Mouse (Mus musculus) intestine, embryonic 16.5 days (tissue): ENCODE measurements around the gene Ncbp2. TPM values are rescaled to one million over a fixed set of nuclear protein-coding genes. Genes with fewer than 3 reads are reported as not detected.

Experiments
- ATAC-seq: fragments of 200-750 bp; cut with Nextera tagmentation; 2 replicates; pipeline ENCODE4 v1.8.0; 2017; ENCODE audit warnings: moderate TSS enrichment, moderate library complexity
- H3K27ac ChIP-seq: fragments of 300-500 bp; sonication (generic); 2 replicates; pipeline ENCODE4 v1.5.1; 2014; ENCODE audit warnings: mild to moderate bottlenecking, low read length
- H3K27me3 ChIP-seq: fragments of 300-500 bp; sonication (generic); replicated peaks from 2 replicates; pipeline ENCODE4 v1.6.1; 2014; ENCODE audit warnings: low read length, control low read depth, mixed read lengths; ENCODE audit not compliant: control insufficient read depth, insufficient read depth
- H3K36me3 ChIP-seq: fragments of 300-500 bp; sonication (generic); 2 replicates; pipeline ENCODE4 v1.6.1; 2014; ENCODE audit warnings: low read length, control low read depth; ENCODE audit not compliant: control insufficient read depth, insufficient read depth
- H3K4me1 ChIP-seq: fragments of 300-500 bp; sonication (generic); 2 replicates; pipeline ENCODE4 v1.6.1; 2014; ENCODE audit warnings: low read length, control low read depth, mixed read lengths; ENCODE audit not compliant: control insufficient read depth, insufficient read depth
- H3K4me2 ChIP-seq: fragments of 300-500 bp; sonication (generic); 2 replicates; pipeline ENCODE4 v1.6.1; 2014; ENCODE audit warnings: low read depth, low read length, control low read depth
- H3K4me3 ChIP-seq: fragments of 300-500 bp; sonication (generic); 2 replicates; pipeline ENCODE4 v1.5.1; 2014; ENCODE audit warnings: mild to moderate bottlenecking, low read length
- H3K9ac ChIP-seq: fragments of 300-500 bp; sonication (generic); 2 replicates; pipeline ENCODE4 v1.6.1; 2014; ENCODE audit warnings: low read depth, low read length
- H3K9me3 ChIP-seq: fragments of 300-500 bp; sonication (generic); 2 replicates; pipeline ENCODE4 v1.6.1; 2016; ENCODE audit warnings: low read length, control low read depth; ENCODE audit not compliant: control insufficient read depth
- WGBS: fragments of 180-500 bp; shearing (Covaris S2); extraction: QIAGEN DNeasy Blood & Tissue Kit; methylation state at CpG from one replicate; pipeline ENCODE4 v1.1.7; 2014; 5-methylcytosine and 5-hydroxymethylcytosine counted together
- polyA plus RNA-seq: library from polyadenylated mRNA; unstranded; fragments of >200 nt; fragmentation: Nextera tagmentation; extraction: Ambion mirVana; gene quantifications from 2 replicates; pipeline ENCODE4 v1.2.1, GENCODE M21; 2015

Gene Ncbp2
- polyA plus RNA-seq, 1 experiment from 2014 or later, result 72.2 TPM

- 57% methylated on average over 11 of the region's 11 CpGs for WGBS
- H3K27ac ChIP-seq, result peak overlapping the region; percentile 77
- H3K9ac ChIP-seq, result peak overlapping the region; percentile 62
- H3K4me2 ChIP-seq, result peak overlapping the region; percentile 66
- no peaks in the 10 kb centered on the region for H3K27me3 ChIP-seq
- peak; percentile 93 for ATAC-seq
- H3K4me3 ChIP-seq, result peak overlapping the region; percentile 23
- no peaks in the 10 kb centered on the region for H3K36me3 ChIP-seq
- H3K9me3 ChIP-seq, result no peaks in the 10 kb centered on the region
- H3K4me1 ChIP-seq, result peaks cover 4% of the 10 kb centered on the region
These were observed 30.5 kb upstream of the Ncbp2 start for GRCm38 (mm10) chr16:31917776-31918175.

GRCm38 (mm10) chr16:31918248-31918724 is 30.0 kb upstream of the Ncbp2 start:
- Histone ChIP-seq H3K4me1 (peaks cover 4% of the 10 kb centered on the region), H3K9me3 (no peaks in the 10 kb centered on the region), H3K27me3 (no peaks in the 10 kb centered on the region), H3K27ac (peak overlapping the region; percentile 77), H3K4me2 (peak overlapping the region; percentile 66), H3K4me3 (peak overlapping the region; percentile 23), H3K9ac (peak overlapping the region; percentile 62), H3K36me3 (no peaks in the 10 kb centered on the region)
- ATAC-seq, result peak; percentile 73
- WGBS, result 3% methylated on average over 14 of the region's 14 CpGs

- ATAC-seq, result 0 out of 2 replicates have a peak, but pooled peaks have one; percentile 50
- WGBS, result 70% methylated on average over 6 of the region's 6 CpGs
- no peaks in the 10 kb centered on the region for H3K9me3 ChIP-seq
- no peak overlapping the region for H3K4me3 ChIP-seq
- H3K9ac ChIP-seq, result no peak overlapping the region
- no peaks in the 10 kb centered on the region for H3K36me3 ChIP-seq
- no peak overlapping the region for H3K4me2 ChIP-seq
- no peak overlapping the region for H3K27ac ChIP-seq
- no peaks in the 10 kb centered on the region for H3K27me3 ChIP-seq
- H3K4me1 ChIP-seq, result no peaks in the 10 kb centered on the region
These were observed 23.9 kb upstream of the Ncbp2 start for GRCm38 (mm10) chr16:31924368-31924767.

- no peak overlapping the region for H3K9ac ChIP-seq
These were observed 22.2 kb upstream of the Ncbp2 start for GRCm38 (mm10) chr16:31926091-31926490.

GRCm38 (mm10) chr16:31926547-31927182 is 21.6 kb upstream of the Ncbp2 start:
- no peak overlapping the region for H3K9ac ChIP-seq
- H3K4me3 ChIP-seq, result no peak overlapping the region
- H3K27ac ChIP-seq, result no peak overlapping the region
- H3K4me2 ChIP-seq, result no peak overlapping the region
- 81% methylated on average over 13 of the region's 13 CpGs for WGBS
- no peaks in the 10 kb centered on the region for H3K27me3 ChIP-seq
- no peaks in the 10 kb centered on the region for H3K36me3 ChIP-seq
- no peak; the same call in 1 of the 2 replicates for ATAC-seq
- H3K9me3 ChIP-seq, result no peaks in the 10 kb centered on the region
- H3K4me1 ChIP-seq, result no peaks in the 10 kb centered on the region

More at GRCm38 (mm10) chr16:31926091-31926490, 22.2 kb upstream of the Ncbp2 start:
- 81% methylated on average over 6 of the region's 6 CpGs for WGBS
- Histone ChIP-seq H3K4me3 (no peak overlapping the region), H3K36me3 (no peaks in the 10 kb centered on the region), H3K27me3 (no peaks in the 10 kb centered on the region), H3K4me1 (no peaks in the 10 kb centered on the region), H3K9me3 (no peaks in the 10 kb centered on the region), H3K27ac (no peak overlapping the region), H3K4me2 (no peak overlapping the region)
- peak; percentile 34; the same call in 1 of the 2 replicates for ATAC-seq

GRCm38 (mm10) chr16:31927412-31927811 is 20.9 kb upstream of the Ncbp2 start:
- WGBS, result 84% methylated on average over 5 of the region's 5 CpGs
- no peaks in the 10 kb centered on the region; the same call in 1 of the 2 replicates for H3K27me3 ChIP-seq
- H3K4me2 ChIP-seq, result no peak overlapping the region
- H3K9me3 ChIP-seq, result no peaks in the 10 kb centered on the region
- H3K4me1 ChIP-seq, result no peaks in the 10 kb centered on the region
- no peak overlapping the region for H3K27ac ChIP-seq
- H3K9ac ChIP-seq, result no peak overlapping the region
- ATAC-seq, result no peak
- no peak overlapping the region for H3K4me3 ChIP-seq
- no peaks in the 10 kb centered on the region for H3K36me3 ChIP-seq

GRCm38 (mm10) chr16:31931330-31931729 is 17.0 kb upstream of the Ncbp2 start:
- 55% methylated on average over 17 of the region's 17 CpGs for WGBS
- H3K27ac ChIP-seq, result no peak overlapping the region
- no peak overlapping the region for H3K4me2 ChIP-seq

GRCm38 (mm10) chr16:31932255-31932654 is 16.1 kb upstream of the Ncbp2 start:
- Histone ChIP-seq H3K4me1 (peaks cover 8% of the 10 kb centered on the region), H3K4me3 (no peak overlapping the region), H3K9me3 (peaks cover 5% of the 10 kb centered on the region; the same call in 1 of the 2 replicates), H3K4me2 (no peak overlapping the region), H3K27me3 (peaks cover 33% of the 10 kb centered on the region), H3K9ac (no peak overlapping the region), H3K36me3 (no peaks in the 10 kb centered on the region), H3K27ac (no peak overlapping the region)
- ATAC-seq, result no peak
- WGBS, result 63% methylated on average over 5 of the region's 5 CpGs

More at GRCm38 (mm10) chr16:31931330-31931729, 17.0 kb upstream of the Ncbp2 start:
- H3K36me3 ChIP-seq, result no peaks in the 10 kb centered on the region
- H3K9me3 ChIP-seq, result 0 out of 2 replicates have a peak, but pooled peaks cover 1% of the 10 kb centered on the region
- no peak overlapping the region for H3K9ac ChIP-seq
- ATAC-seq, result no peak
- H3K4me1 ChIP-seq, result peaks cover 8% of the 10 kb centered on the region
- H3K27me3 ChIP-seq, result peaks cover 30% of the 10 kb centered on the region
- H3K4me3 ChIP-seq, result no peak overlapping the region

GRCm38 (mm10) chr16:31932840-31933697 is 15.2 kb upstream of the Ncbp2 start:
- H3K9ac ChIP-seq, result peak overlapping the region; percentile 63
- peak; percentile 89 for ATAC-seq

More at GRCm38 (mm10) chr16:31932840-31933697, 15.2 kb upstream of the Ncbp2 start:
- H3K4me3 ChIP-seq, result peak overlapping the region; percentile 52
- H3K36me3 ChIP-seq, result no peaks in the 10 kb centered on the region
- H3K27ac ChIP-seq, result no peak overlapping the region
- H3K4me1 ChIP-seq, result peaks cover 8% of the 10 kb centered on the region
- H3K27me3 ChIP-seq, result peaks cover 33% of the 10 kb centered on the region
- WGBS, result under 1% methylated on average over 50 of the region's 50 CpGs
- peaks cover 5% of the 10 kb centered on the region; the same call in 1 of the 2 replicates for H3K9me3 ChIP-seq
- peak overlapping the region; percentile 69 for H3K4me2 ChIP-seq
